Mouse (Mus musculus): ENCODE results near the gene Ccl12. TPM values are rescaled to one million over a fixed set of nuclear protein-coding genes. Genes with fewer than 3 reads are reported as not detected.

The Ccl12 gene
- polyA plus RNA-seq, 1 experiment from 2014 or later: 1.7 TPM

Other genes starting within 250 kb of the Ccl12 start
- gene 5530401A14Rik, start 241.2 kb upstream of the Ccl12 start, polyA plus RNA-seq (2016; fragmentation: Nextera tagmentation; extraction: Ambion mirVana): 0.06 and 0.19 TPM in 2 replicates
- gene Asic2, start 133.4 kb upstream of the Ccl12 start, polyA plus RNA-seq (2016; fragmentation: Nextera tagmentation; extraction: Ambion mirVana): 1.3 and 1.8 TPM in 2 replicates
- gene Ccl2, start 66.3 kb upstream of the Ccl12 start, polyA plus RNA-seq (2016; fragmentation: Nextera tagmentation; extraction: Ambion mirVana): 2.7 and 3.1 TPM in 2 replicates
- not detected in 2 replicates for gene Gm17268, start 63.3 kb upstream of the Ccl12 start, polyA plus RNA-seq (2016; fragmentation: Nextera tagmentation; extraction: Ambion mirVana)
- gene Ccl7, start 56.1 kb upstream of the Ccl12 start, polyA plus RNA-seq (2016; fragmentation: Nextera tagmentation; extraction: Ambion mirVana): 1.2 and 1.5 TPM in 2 replicates
- gene Ccl11, start 44.0 kb upstream of the Ccl12 start, polyA plus RNA-seq (2016; fragmentation: Nextera tagmentation; extraction: Ambion mirVana): 1.1 and 1.5 TPM in 2 replicates
- gene Ccl8, start 13.3 kb downstream of the Ccl12 start, polyA plus RNA-seq (2016; fragmentation: Nextera tagmentation; extraction: Ambion mirVana): not detected in 2 replicates
- gene Ccl1, start 203.8 kb downstream of the Ccl12 start, polyA plus RNA-seq (2016; fragmentation: Nextera tagmentation; extraction: Ambion mirVana): not detected in 2 replicates